Mouse (Mus musculus): ENCODE data around the gene Rapgef1. TPM values are rescaled to one million over a fixed set of nuclear protein-coding genes. Genes with fewer than 3 reads are reported as not detected.
"Not testable (repeated sequence)": the region's sequence is repeated elsewhere in the genome, so short reads cannot be mapped to it uniquely, and the experiment has no call there.

Rapgef1 gene
- polyA plus RNA-seq, 1 experiment from 2014 or later = 24.2 TPM

- not testable (repeated sequence) for H3K4me2 ChIP-seq; ATAC-seq (replicated peaks); H3K27me3 ChIP-seq (replicated peaks); H3K9ac ChIP-seq; H3K4me1 ChIP-seq; H3K27ac ChIP-seq; H3K4me3 ChIP-seq; H3K9me3 ChIP-seq
- H3K36me3 ChIP-seq (replicated peaks) = peaks cover 71% of the 10 kb centered on the region
- 90% methylated on average over 2 of the region's 2 CpGs for WGBS
These were observed 161.7 kb downstream of the Rapgef1 start for GRCm38 (mm10) chr2:29781256-29781655.

GRCm38 (mm10) chr2:29784290-29784689 lies 164.8 kb downstream of the Rapgef1 start:
- H3K27me3 ChIP-seq (replicated peaks) = no peaks in the 10 kb centered on the region
- ATAC-seq (replicated peaks) = no peak
- whole genome bisulfite sequencing = 68% methylated on average over 4 of the region's 4 CpGs
- H3K27ac ChIP-seq = no peak overlapping the region
- H3K4me3 ChIP-seq = no peak overlapping the region
- peaks cover 46% of the 10 kb centered on the region for H3K36me3 ChIP-seq (replicated peaks)
- H3K9ac ChIP-seq = no peak overlapping the region
- H3K9me3 ChIP-seq = no peaks in the 10 kb centered on the region
- H3K4me2 ChIP-seq = no peak overlapping the region
- peaks cover 19% of the 10 kb centered on the region for H3K4me1 ChIP-seq

GRCm38 (mm10) chr2:29787104-29787917 lies 167.8 kb downstream of the Rapgef1 start, which contains the start of gene Coq4:
Gene Coq4, plus strand, starts transcription at chr2:29787493.
- H3K9ac ChIP-seq = peak within 1 kb of the TSS; percentile 82
- WGBS = under 1% methylated on average over 31 of the region's 31 CpGs
- H3K27me3 ChIP-seq (replicated peaks) = no peaks in the 10 kb centered on the region
- no peaks in the 10 kb centered on the region for H3K9me3 ChIP-seq
- peaks cover 20% of the 10 kb centered on the region for H3K4me1 ChIP-seq
- peak within 1 kb of the TSS; percentile 91 for H3K4me3 ChIP-seq
- peak within 1 kb of the TSS; percentile 81 for H3K27ac ChIP-seq
- ATAC-seq (replicated peaks) = peak; percentile 93
- peaks cover 36% of the 10 kb centered on the region for H3K36me3 ChIP-seq (replicated peaks)
- H3K4me2 ChIP-seq = peak within 1 kb of the TSS; percentile 81

GRCm38 (mm10) chr2:29787937-29788681 lies 168.6 kb downstream of the Rapgef1 start, which contains the start of gene Trub2:
Gene Trub2, minus strand, starts transcription at chr2:29788502.
- under 1% methylated on average over 45 of the region's 45 CpGs for WGBS
- Histone ChIP-seq H3K27me3 (replicated peaks) (no peaks in the 10 kb centered on the region), H3K9ac (peak within 1 kb of the TSS; percentile 82), H3K4me3 (peak within 1 kb of the TSS; percentile 91), H3K27ac (peak within 1 kb of the TSS; percentile 81), H3K4me1 (peaks cover 20% of the 10 kb centered on the region), H3K36me3 (replicated peaks) (peaks cover 31% of the 10 kb centered on the region), H3K9me3 (no peaks in the 10 kb centered on the region), H3K4me2 (peak within 1 kb of the TSS; percentile 81)
- peak; percentile 93 for ATAC-seq (replicated peaks)

Other genes with a start within 250 kb of the Rapgef1 start
- gene Gm13420, start 132.0 kb downstream of the Rapgef1 start, polyA plus RNA-seq (2015; fragmentation: Nextera tagmentation; extraction: Ambion mirVana) = 0.15 and 0.21 TPM in 2 replicates
- 0.89 TPM in 1 of 2 replicates, not detected in the other for gene Gm13547, start 139.6 kb downstream of the Rapgef1 start, polyA plus RNA-seq (2015; fragmentation: Nextera tagmentation; extraction: Ambion mirVana)
- gene Coq4, start 167.8 kb downstream of the Rapgef1 start, polyA plus RNA-seq (2015; fragmentation: Nextera tagmentation; extraction: Ambion mirVana) = 40.2 and 40.9 TPM in 2 replicates
- 39.4 and 39.8 TPM in 2 replicates for gene Trub2, start 168.8 kb downstream of the Rapgef1 start, polyA plus RNA-seq (2015; fragmentation: Nextera tagmentation; extraction: Ambion mirVana)
- 45.9 and 50.9 TPM in 2 replicates for gene Slc27a4, start 182.9 kb downstream of the Rapgef1 start, polyA plus RNA-seq (2015; fragmentation: Nextera tagmentation; extraction: Ambion mirVana)
- gene Urm1, start 200.4 kb downstream of the Rapgef1 start, polyA plus RNA-seq (2015; fragmentation: Nextera tagmentation; extraction: Ambion mirVana) = 20.9 and 28.3 TPM in 2 replicates
- 18.1 and 19.0 TPM in 2 replicates for gene Cercam, start 249.4 kb downstream of the Rapgef1 start, polyA plus RNA-seq (2015; fragmentation: Nextera tagmentation; extraction: Ambion mirVana)